Mouse (Mus musculus) limb, embryonic 14.5 days (tissue): Measurements from ENCODE around the gene Snx11. TPM values are rescaled to one million over a fixed set of nuclear protein-coding genes. Genes with fewer than 3 reads are reported as not detected.
A peak's percentile ranks its signal among the peaks of the same experiment; 100 is the strongest.

Experiments
- ATAC-seq: fragments of 200-750 bp; cut with Nextera tagmentation; 2 replicates; pipeline ENCODE4 v1.8.0; 2017; ENCODE audit warnings: low read depth, moderate number of reproducible peaks, moderate TSS enrichment; ENCODE audit not compliant: low FRiP score
- DNase-seq: peaks from one replicate; pipeline ENCODE4 v3.0.0-alpha.2; 2015; ENCODE audit warnings: low spot score
- H3K27ac ChIP-seq: fragments of 300-500 bp; sonication (generic); replicated peaks from 2 replicates; pipeline ENCODE4 v1.5.1; 2014; ENCODE audit warnings: low read depth, mild to moderate bottlenecking, low read length, moderate library complexity, mixed read lengths
- H3K27me3 ChIP-seq: fragments of 300-500 bp; sonication (generic); 2 replicates; pipeline ENCODE4 v1.6.1; 2014; ENCODE audit warnings: low read length, mixed read lengths; ENCODE audit not compliant: control insufficient read depth, insufficient read depth
- H3K36me3 ChIP-seq: fragments of 300-500 bp; sonication (generic); 2 replicates; pipeline ENCODE4 v1.6.1; 2014; ENCODE audit warnings: mild to moderate bottlenecking, low read length, moderate library complexity, mixed read lengths; ENCODE audit not compliant: control insufficient read depth, insufficient read depth
- H3K4me1 ChIP-seq: fragments of 300-500 bp; sonication (generic); 2 replicates; pipeline ENCODE4 v1.6.1; 2014; ENCODE audit warnings: antibody characterized with exemption, low read length, mixed read lengths; ENCODE audit not compliant: control insufficient read depth, insufficient read depth
- H3K4me2 ChIP-seq: fragments of 300-500 bp; sonication (generic); replicated peaks from 2 replicates; pipeline ENCODE4 v1.6.1; 2014; ENCODE audit warnings: low read depth, mild to moderate bottlenecking, low read length, moderate library complexity; ENCODE audit not compliant: severe bottlenecking
- H3K4me3 ChIP-seq: fragments of 300-500 bp; sonication (generic); replicated peaks from 2 replicates; pipeline ENCODE4 v1.5.1; 2014; ENCODE audit warnings: low read length
- H3K9ac ChIP-seq: fragments of 300-500 bp; sonication (generic); 2 replicates; pipeline ENCODE4 v1.6.1; 2014; ENCODE audit warnings: mild to moderate bottlenecking, low read depth, low read length, moderate library complexity; ENCODE audit not compliant: severe bottlenecking
- H3K9me3 ChIP-seq: fragments of 300-500 bp; sonication (generic); 2 replicates; pipeline ENCODE4 v1.6.1; 2016; ENCODE audit warnings: low read length; ENCODE audit not compliant: control insufficient read depth
- POLR2A ChIP-seq: fragments of 200-500 bp; IDR thresholded peaks from 2 replicates; pipeline ENCODE4 v1.8.0; 2012; ENCODE audit warnings: inconsistent platforms, mild to moderate bottlenecking, moderate library complexity, borderline replicate concordance; ENCODE audit not compliant: insufficient read depth, insufficient read length; ENCODE audit errors: extremely low read depth
- WGBS: fragments of 180-500 bp; shearing (Covaris S2); extraction: QIAGEN DNeasy Blood & Tissue Kit; methylation state at CpG from one replicate; pipeline ENCODE4 v1.1.7; 2014; 5-methylcytosine and 5-hydroxymethylcytosine counted together
- polyA plus RNA-seq, 2 experiments: library from polyadenylated mRNA; depleted of rRNA in 1 of 2; stranded (reverse) in 1 of 2; unstranded in 1 of 2; fragments of >200 nt; fragmentation: Nextera tagmentation in 1 of 2; extraction: Ambion mirVana in 1 of 2; gene quantifications; 2 replicates each; pipeline versions ENCODE4 v1.2.1 to v1.2.3; 2012 to 2014

Gene Snx11
- polyA plus RNA-seq, 2 experiments, result 11.9 to 28.3 TPM

DNA sequence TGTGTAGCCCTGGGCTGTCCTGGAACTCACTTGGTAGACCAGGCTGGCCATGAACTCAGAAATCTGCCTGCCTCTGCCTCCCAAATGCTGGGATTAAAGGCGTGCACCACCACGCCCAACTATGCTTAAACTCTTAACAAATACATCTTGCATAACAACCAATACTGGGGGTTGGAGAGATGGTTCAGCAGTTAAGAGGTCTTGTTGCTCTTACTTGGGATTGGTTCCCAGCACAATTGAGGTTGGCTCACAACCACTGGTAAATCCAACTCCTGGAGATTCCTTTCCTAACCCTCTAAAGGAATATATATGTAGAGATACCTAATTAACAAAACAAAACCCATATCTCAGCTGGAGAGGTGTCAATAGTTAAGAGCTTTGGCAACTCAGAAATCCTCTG, 18.7 kb upstream of the Snx11 start:
- Histone ChIP-seq H3K4me2 (no peak overlapping the region), H3K36me3 (peaks cover 42% of the 10 kb centered on the region), H3K4me1 (no peaks in the 10 kb centered on the region), H3K27me3 (no peaks in the 10 kb centered on the region), H3K27ac (no peak overlapping the region), H3K9ac (no peak overlapping the region), H3K9me3 (no peaks in the 10 kb centered on the region), H3K4me3 (no peak overlapping the region)
- DNase-seq (no peak), ATAC-seq (no peak)
- TF ChIP-seq POLR2A, result no peak
- WGBS, result 94% methylated on average over 2 of the region's 2 CpGs

DNA sequence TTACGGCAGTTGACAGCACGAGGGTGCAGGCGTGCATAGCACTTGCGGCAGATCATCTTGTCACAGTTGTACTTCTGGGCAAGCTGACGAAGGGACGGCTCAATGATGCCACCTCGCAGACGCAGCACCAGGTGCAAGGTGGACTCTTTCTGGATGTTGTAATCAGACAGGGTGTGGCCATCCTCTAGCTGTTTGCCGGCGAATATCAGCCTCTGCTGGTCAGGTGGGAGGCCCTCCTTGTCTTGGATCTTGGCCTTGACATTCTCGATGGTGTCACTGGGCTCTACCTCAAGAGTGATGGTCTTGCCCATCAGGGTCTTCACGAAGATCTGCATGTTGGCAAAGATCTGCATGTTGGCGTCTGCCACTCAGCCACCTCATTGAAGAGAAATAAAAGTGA, 18.1 kb upstream of the Snx11 start:
- H3K36me3 ChIP-seq, result peaks cover 36% of the 10 kb centered on the region
- no peaks in the 10 kb centered on the region for H3K9me3 ChIP-seq
- no peak for DNase-seq
- H3K9ac ChIP-seq, result no peak overlapping the region
- no peak overlapping the region for H3K4me2 ChIP-seq
- H3K4me3 ChIP-seq, result no peak overlapping the region
- no peaks in the 10 kb centered on the region for H3K27me3 ChIP-seq
- TF ChIP-seq POLR2A, result no peak
- WGBS, result 93% methylated on average over 13 of the region's 13 CpGs
- H3K4me1 ChIP-seq, result peaks cover 5% of the 10 kb centered on the region
- H3K27ac ChIP-seq, result no peak overlapping the region
- no peak for ATAC-seq

DNA sequence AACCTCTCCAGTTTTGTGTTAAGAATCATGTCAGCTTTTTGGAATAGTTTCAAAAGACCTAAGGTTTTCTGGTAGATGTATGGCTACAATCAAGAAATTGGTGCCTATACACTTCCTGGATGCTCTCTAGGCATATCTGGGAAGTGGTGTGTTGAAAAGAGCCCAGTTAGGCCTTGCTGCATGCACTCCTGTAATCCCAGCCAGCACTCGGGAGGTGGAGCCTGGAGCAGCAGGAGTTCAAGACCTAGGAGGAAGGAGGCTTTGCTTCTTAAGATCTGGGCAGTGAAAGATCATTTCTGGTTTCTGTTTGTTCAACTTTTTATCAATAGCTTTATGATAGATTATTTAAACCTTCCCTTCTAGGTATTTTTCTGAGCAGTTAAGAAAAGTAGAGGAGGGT, 13.3 kb upstream of the Snx11 start:
- Histone ChIP-seq H3K4me2 (peak overlapping the region; percentile 90), H3K36me3 (peaks cover 8% of the 10 kb centered on the region; the same call in 1 of the 2 replicates), H3K4me3 (peak overlapping the region; percentile 86), H3K9ac (0 out of 2 replicates have a peak overlapping the region, but pooled peaks have one; percentile 94), H3K9me3 (no peaks in the 10 kb centered on the region), H3K27me3 (no peaks in the 10 kb centered on the region), H3K27ac (no peak overlapping the region), H3K4me1 (peaks cover 12% of the 10 kb centered on the region)
- ATAC-seq (no peak), DNase-seq (no peak)
- no peak for TF ChIP-seq POLR2A
- 4% methylated on average over 1 of the region's 1 CpGs for WGBS

DNA sequence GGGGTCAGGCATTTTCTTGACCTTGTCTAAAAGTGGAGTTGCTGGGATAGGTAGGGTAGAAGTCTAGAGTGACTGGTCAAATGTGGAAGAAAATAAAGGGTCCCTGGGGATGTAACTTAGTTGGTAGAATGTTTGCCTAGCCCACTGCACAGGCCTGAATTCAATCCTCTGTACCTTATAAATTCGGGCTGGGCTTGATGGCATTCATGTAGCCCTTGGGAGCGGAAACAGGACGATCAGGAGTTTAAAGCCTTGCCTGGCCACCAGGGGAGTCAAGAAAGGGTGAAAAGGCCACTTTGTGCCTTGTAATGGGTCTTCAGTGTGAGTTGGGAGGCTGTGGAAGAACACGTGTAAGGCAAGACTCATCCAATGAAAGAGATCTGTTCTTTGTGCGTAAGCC, 12.6 kb upstream of the Snx11 start:
- Histone ChIP-seq H3K4me3 (peak overlapping the region; percentile 86), H3K4me2 (peak overlapping the region; percentile 90), H3K36me3 (0 out of 2 replicates have a peak, but pooled peaks cover 3% of the 10 kb centered on the region), H3K9ac (peak overlapping the region; percentile 94), H3K27ac (no peak overlapping the region; the same call in 1 of the 2 replicates), H3K27me3 (no peaks in the 10 kb centered on the region), H3K9me3 (no peaks in the 10 kb centered on the region), H3K4me1 (peaks cover 12% of the 10 kb centered on the region)
- DNase-seq (no peak), ATAC-seq (no peak)
- TF ChIP-seq POLR2A, result no peak
- 9% methylated on average over 5 of the region's 5 CpGs for WGBS

DNA sequence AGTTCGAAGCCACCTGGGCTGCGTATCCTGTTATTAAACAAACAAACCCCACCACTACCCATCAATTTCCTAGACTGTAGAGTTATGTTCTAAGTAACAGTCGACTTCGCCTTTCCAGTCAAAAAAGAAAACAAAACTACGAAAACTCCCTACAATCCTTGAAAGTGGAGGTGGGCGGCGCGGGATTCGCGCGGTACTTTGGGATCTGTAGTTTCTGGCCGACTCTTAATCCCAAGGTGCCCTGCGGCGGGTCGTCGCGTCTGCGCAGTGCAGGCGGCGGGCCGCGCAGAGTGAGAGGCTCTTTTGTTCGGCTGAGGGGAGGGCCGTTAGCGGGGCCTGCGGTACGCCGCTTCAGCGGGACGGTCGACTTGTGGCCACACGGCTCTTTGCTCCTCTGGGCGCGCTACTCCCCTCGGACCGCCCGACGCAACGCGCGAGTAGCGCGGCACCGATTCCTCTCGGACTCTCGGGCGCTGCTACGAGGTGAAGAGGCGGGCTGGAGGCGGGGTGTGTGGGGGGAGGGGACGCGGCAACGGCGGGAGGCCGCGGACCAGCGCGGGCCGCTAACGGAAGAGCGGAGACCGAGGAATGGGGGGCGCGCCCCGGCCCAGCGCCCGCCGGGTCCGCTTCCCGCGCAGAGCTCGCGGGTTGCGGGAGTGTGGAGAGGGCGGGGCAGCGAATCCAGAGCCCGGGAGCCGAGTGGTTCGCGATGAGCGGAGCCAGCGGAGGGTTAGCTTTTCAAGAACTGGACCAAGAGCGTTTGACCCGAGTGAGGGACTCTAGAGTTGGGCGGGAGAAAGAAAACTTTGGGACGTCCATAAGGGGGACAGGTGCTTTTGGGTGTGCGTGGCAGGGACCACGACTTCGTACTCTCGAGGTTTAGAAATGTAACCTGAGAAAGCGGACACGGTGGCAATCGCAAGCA, 11.8 kb upstream of the Snx11 start, which contains the start of gene Cbx1:
Gene Cbx1 (plus strand): TSS at position 257 of the 925 bp plus-strand sequence.
- TF ChIP-seq POLR2A, result peak; percentile 94; the same call in 1 of the 2 replicates
- ATAC-seq, result peak; percentile 97
- WGBS, result 1% methylated on average over 85 of the region's 93 CpGs

More for the DNA sequence above, 11.8 kb upstream of the Snx11 start, which contains the start of gene Cbx1:
- DNase-seq, result peak; percentile 92
- H3K9me3 ChIP-seq, result no peaks in the 10 kb centered on the region
- 0 out of 2 replicates have a peak, but pooled peaks cover 3% of the 10 kb centered on the region for H3K36me3 ChIP-seq
- H3K27ac ChIP-seq, result peak within 1 kb of the TSS; percentile 97
- peak within 1 kb of the TSS; percentile 90 for H3K4me2 ChIP-seq
- H3K4me1 ChIP-seq, result peaks cover 12% of the 10 kb centered on the region
- no peaks in the 10 kb centered on the region for H3K27me3 ChIP-seq
- H3K9ac ChIP-seq, result peak within 1 kb of the TSS; percentile 94
- H3K4me3 ChIP-seq, result peak within 1 kb of the TSS; percentile 86
